Mouse (Mus musculus) brain, adult 2 months (tissue): ENCODE measurements at regions not wholly inside any gene's neighbourhood (a gene's known extent, or its start where the extent isn't known, plus 50 kb on each side); places are given as distances from the start of the nearest gene placed in this dataset.

Experiments used
- DNase-seq: peaks from one replicate; pipeline ENCODE4 v3.0.0; 2011; ENCODE audit warnings: low read depth, low spot score

DNA sequence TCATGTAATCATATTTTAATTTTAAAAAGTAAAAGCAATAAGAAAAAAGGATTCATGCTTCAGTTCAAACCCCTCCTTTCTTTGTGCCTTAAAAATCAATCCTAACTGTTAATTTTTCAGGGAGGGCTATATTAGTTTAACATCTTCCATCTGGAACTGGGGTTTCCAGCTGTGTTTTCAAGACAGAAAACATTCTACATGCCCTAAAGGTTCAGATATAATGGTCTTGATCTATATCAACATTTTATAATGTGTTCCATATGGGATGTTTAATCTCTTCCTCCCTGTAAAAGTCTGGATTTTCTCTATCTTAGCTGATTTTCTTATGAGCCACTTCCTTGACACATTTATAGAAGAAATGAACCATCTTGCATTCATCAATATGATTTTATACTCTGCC is 205.9 kb upstream of the Grm7 start:
- no peak for DNase-seq

DNA sequence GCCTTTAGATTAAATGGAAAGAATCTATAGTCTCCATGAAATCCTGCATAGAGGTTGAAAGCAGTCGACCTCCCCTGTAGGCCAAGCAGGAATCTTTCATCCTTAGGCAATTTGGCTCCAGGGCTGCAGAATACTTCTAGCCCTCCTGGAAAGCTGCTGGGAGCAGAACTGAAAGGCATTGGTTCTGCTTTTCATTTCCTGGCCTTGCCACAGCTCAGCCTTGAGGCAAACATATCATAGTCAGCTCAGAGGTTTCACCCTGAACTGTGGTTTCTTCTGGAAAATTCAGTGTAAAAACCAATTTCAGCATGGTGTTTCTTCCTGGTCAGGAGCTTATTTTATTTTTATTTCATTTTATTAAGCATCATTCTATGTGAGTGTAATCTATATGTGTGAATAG is 182.0 kb upstream of the Grm7 start:
- DNase-seq = peak; percentile 2

DNA sequence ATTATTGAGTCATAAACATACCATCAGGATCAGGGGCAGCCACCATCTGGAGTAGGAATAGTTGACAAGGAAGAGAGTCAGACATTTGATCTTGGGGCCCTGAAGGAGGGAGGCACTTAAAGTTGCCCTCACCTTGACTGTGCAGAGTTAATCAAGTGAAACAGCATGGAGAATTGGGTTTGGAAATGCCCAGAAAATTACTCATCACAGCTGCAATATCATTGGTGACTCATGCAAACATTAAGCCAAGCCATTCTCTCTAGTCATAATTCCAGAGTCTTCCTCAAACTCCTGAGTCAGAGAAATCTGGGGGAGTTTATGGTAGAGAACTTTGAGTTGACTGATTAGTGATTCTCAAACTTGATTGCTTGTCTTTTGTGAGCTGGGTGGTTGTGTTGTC is 177.7 kb upstream of the Grm7 start:
- peak; percentile 46 for DNase-seq

DNA sequence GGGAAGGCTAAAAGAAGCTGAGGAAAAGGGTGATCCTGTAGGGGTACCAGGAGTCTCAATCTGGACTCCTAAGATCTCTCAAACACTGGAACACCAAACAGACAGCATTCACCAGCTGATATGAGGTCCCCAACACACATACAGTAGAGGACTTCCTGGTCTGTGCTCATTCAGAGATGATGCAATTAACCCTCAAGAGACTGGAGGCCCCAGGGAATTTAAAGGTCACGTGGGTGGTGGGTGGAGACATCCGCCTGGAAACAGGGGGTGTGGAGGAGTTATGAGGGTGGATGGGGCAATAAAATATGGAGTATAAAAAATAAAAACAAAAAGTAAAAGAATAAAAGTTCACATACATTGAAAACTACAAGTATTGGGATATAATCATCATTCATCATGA is 139.5 kb upstream of the Grm7 start:
- DNase-seq = no peak

DNA sequence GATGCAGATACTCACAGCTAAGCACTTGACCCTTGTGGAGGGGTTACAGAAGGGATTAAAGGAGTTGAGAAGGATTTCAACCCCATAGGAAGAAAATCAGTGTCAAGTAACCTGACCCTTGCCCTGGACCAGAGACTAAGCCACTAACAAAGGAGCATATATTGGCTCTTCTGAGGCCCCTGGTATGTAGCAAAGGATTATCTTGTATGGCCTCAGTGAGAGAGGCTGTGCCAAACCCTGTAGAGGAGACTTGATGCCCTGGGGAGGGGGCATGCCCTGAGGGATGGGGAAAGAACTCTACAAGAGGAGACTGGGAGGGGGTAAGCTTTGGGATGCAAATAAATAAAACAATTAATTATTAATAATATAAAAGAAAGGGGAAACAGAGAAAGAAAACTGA is 134.9 kb upstream of the Grm7 start:
- no peak for DNase-seq

DNA sequence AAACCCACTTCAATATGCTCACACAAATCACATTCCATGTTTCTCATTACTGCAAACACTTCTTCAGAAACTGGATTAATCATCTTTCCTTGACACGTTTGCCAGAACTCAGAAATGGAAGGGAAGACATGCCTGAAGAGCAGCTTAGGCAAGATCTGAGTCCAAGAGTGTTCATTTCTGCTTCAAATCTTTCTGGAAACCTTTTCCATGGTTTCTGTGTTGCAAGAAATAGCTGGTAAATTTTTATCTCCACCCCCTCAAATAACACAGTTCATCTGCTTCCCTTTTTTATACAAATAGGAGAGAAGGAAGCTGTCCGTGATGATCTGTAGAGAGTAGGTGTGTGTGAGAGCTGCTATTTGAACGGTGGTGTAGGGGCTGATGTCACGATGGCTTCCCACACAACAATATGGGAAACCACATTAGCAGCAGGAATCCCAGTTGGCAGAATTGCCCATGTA is 106.6 kb upstream of the Grm7 start:
- DNase-seq = peak; percentile 90

DNA sequence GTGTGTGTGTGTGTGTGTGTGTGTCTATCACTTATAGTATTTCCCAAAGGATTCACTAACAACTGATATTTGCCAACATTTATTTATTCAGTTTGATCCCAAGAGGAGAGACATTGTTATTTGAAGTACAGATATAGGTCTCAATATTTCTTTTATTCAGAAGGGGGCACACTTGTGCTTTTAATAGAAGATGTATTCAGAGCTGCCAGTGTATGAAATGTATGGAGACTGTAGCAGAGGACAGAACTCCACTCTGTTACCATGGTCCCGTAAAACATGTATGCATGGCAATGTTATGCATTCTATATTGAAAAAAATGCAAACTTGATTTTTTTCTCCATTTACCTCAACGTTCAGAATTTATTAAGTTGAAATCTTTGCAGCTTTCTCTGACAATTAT is 99.8 kb upstream of the Grm7 start:
- DNase-seq = no peak

DNA sequence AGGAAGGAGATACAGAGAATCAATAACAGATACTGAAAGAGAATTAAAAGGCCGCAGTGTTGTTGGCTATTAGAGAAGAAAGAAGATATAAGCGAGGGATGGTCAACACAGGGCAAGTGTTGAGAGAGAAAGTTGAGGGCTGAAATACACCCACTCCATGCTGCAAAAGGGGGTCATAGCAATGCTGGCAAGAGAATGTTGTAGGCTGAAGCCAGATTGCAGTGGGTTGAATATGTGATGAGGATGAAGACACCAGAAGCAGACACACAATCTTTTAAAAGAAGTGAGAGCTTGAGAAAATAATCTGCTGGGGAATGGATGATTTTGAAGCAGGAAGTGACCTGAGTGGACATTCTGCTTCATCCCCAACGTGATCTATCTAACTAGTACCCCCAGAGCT is 90.5 kb upstream of the Grm7 start:
- peak; percentile 65 for DNase-seq

DNA sequence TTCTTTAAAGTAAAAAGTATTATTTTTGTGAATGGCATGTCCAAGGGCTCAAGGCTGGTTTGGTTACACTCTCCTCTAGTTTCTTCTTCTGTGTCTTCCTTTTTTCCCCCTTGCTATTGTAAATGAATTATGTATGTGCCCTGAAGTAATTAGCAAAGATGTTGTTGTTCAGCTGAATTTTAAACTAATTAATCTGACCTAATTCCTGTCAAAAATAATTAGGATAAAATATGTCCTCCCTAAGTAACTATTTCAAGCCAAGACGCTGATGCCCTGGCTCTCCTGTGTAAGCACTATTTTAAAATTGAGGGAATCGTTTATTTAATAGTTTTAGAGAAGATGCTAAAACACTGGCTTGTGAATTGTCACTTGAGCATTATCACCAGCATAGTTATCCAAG is 85.7 kb upstream of the Grm7 start:
- DNase-seq = no peak

DNA sequence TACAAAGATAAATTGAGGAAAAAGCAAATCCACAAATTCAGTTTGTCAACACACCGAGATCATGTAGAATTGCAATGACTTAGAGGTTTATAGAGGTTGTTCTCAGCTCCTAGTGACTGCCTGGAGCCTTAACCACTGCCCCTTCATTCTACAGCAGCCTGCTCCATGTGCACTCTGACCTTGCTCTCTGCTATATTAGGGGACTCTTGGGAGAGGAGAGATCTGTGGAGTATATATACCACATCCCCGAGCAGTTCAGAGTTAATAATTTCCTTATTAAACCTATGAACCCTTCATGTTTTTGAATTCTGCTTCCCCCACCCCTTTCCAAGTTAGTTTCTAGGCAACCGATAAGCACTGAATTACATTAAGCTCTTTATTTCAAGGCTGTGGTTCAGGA is 85.0 kb upstream of the Grm7 start:
- DNase-seq = no peak

DNA sequence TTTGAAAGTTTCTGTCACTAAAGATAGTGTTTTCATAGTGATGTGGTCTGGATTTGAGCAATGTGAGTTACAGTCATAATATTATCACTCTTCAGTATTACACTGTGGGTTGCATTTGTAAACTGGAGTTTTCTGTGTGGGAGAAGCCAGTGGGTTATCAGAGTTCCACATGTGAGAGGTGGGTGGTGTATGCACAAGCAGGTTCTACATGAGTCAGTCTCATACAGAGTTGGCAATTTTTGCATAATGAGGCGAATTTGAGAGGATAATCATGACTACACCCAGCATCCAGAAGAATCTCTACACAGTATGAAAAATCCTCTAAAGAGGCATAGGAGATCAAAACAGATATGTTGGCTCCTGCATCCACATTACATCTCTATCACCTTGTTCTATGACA is 68.2 kb upstream of the Grm7 start:
- DNase-seq = peak; percentile 55
